Mouse (Mus musculus) limb, embryonic 12.5 days (tissue): ENCODE data around the gene Arid1b. TPM values are rescaled to one million over a fixed set of nuclear protein-coding genes. Genes with fewer than 3 reads are reported as not detected.

Experiments used
- ATAC-seq: fragments of 200-750 bp; cut with Nextera tagmentation; 2 replicates; pipeline ENCODE4 v1.8.0; 2017; ENCODE audit warnings: low read depth, moderate TSS enrichment; ENCODE audit not compliant: insufficient number of reproducible peaks, insufficient read depth, low FRiP score, low TSS enrichment
- H3K27ac ChIP-seq: fragments of 300-500 bp; sonication (generic); 2 replicates; pipeline ENCODE4 v1.5.1; 2016; ENCODE audit warnings: mild to moderate bottlenecking, moderate library complexity
- H3K27me3 ChIP-seq: fragments of 300-500 bp; sonication (generic); 2 replicates; pipeline ENCODE4 v1.6.1; 2016; ENCODE audit warnings: mild to moderate bottlenecking, moderate library complexity
- H3K36me3 ChIP-seq: fragments of 300-500 bp; sonication (generic); 2 replicates; pipeline ENCODE4 v1.6.1; 2016; ENCODE audit warnings: mild to moderate bottlenecking, moderate library complexity
- H3K4me1 ChIP-seq: fragments of 300-500 bp; sonication (generic); replicated peaks from 2 replicates; pipeline ENCODE4 v1.6.1; 2016
- H3K4me2 ChIP-seq: fragments of 300-500 bp; sonication (generic); 2 replicates; pipeline ENCODE4 v1.6.1; 2016; ENCODE audit warnings: mild to moderate bottlenecking, moderate library complexity
- H3K4me3 ChIP-seq: fragments of 300-500 bp; sonication (generic); replicated peaks from 2 replicates; pipeline ENCODE4 v1.5.1; 2016; ENCODE audit warnings: mild to moderate bottlenecking
- H3K9ac ChIP-seq: fragments of 300-500 bp; sonication (generic); replicated peaks from 2 replicates; pipeline ENCODE4 v1.6.1; 2016; ENCODE audit warnings: mild to moderate bottlenecking, moderate library complexity
- H3K9me3 ChIP-seq: fragments of 300-500 bp; sonication (generic); 2 replicates; pipeline ENCODE4 v1.6.1; 2016; ENCODE audit warnings: mild to moderate bottlenecking, moderate library complexity
- WGBS: fragments of 180-500 bp; shearing (Covaris S2); methylation state at CpG from one replicate; pipeline ENCODE4 v1.1.7; 2016; 5-methylcytosine and 5-hydroxymethylcytosine counted together
- polyA plus RNA-seq: library from polyadenylated mRNA; unstranded; fragments of >200 nt; fragmentation: Nextera tagmentation; extraction: Ambion mirVana; gene quantifications from 2 replicates; pipeline ENCODE4 v1.2.1, GENCODE M21; 2016

Gene Arid1b
- polyA plus RNA-seq, 1 experiment from 2014 or later: 18.2 TPM

DNA sequence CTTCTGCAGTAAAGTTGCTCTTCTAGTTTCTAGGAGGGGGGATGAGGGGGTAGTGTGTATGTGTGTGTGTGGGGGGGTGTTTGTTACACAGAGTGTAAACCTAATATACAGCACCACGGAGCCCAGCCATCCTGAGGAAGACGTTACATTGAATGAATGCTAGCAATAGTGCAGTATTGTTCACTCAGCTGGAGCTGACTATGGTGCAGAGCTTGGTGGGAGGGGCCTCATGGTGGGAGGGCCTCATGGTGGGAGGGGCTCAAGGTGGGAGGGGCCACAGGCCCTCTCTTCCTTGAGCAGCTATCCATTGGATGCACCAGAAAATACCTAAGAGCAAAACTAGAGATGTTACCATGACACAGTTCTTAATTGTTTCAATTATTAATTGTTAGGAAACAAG, 182.2 kb downstream of the Arid1b start:
- Histone ChIP-seq H3K36me3 (no peaks in the 10 kb centered on the region), H3K4me1 (peaks cover 52% of the 10 kb centered on the region), H3K27me3 (no peaks in the 10 kb centered on the region), H3K4me2 (no peak overlapping the region), H3K4me3 (no peak overlapping the region), H3K27ac (no peak overlapping the region), H3K9ac (no peak overlapping the region), H3K9me3 (no peaks in the 10 kb centered on the region)
- ATAC-seq: no peak
- WGBS: 77% methylated on average over 2 of the region's 2 CpGs

DNA sequence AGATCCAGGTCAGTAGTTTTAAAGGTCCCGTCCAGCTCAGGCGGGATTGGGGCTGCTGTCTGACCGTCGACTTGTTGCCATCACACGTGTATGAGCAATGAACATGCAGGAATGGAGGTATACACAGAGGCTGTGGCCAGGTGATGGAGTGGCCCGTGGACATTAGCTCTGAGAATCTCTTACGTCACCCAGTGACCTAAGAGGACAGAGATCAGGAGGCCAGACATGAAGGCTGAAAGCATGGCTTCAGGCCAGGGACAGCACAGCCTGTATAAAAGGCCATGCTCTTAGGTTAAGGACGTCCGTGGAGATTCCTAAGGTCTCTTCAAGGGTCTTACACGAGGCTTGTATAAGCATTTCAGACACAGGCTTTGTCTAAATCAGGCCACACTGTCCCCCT, 184.4 kb downstream of the Arid1b start:
- 86% methylated on average over 10 of the region's 10 CpGs for WGBS
- Histone ChIP-seq H3K4me2 (no peak overlapping the region), H3K36me3 (0 out of 2 replicates have a peak, but pooled peaks cover 3% of the 10 kb centered on the region), H3K27ac (no peak overlapping the region), H3K9me3 (no peaks in the 10 kb centered on the region), H3K4me1 (peaks cover 49% of the 10 kb centered on the region), H3K4me3 (no peak overlapping the region), H3K27me3 (no peaks in the 10 kb centered on the region), H3K9ac (no peak overlapping the region)
- no peak for ATAC-seq

DNA sequence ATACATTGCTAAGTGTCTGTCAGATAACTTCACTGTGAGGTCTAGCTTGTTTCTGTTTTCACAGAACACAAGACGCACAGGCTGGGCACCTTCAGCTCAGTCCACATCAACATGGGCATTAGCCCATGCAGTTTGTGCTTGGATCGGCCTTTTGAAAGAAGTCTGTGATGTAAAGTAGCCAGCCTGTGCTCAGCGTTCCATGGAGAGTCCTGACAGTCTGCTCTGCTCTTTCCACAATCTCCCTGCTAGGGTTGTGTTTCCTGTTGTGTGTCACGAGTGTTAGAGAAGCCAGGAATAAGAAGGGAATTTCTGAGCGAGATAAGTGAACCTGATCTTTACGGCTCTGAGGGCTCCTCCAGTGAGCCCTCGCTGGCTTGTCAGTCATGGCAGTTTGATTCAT, 184.9 kb downstream of the Arid1b start:
- 57% methylated on average over 7 of the region's 7 CpGs for WGBS
- peaks cover 49% of the 10 kb centered on the region for H3K4me1 ChIP-seq

GRCm38 (mm10) chr17:5179412-5179811, 185.3 kb downstream of the Arid1b start:
- no peak for ATAC-seq
- H3K9ac ChIP-seq: no peak overlapping the region
- no peak overlapping the region for H3K4me3 ChIP-seq
- no peaks in the 10 kb centered on the region for H3K9me3 ChIP-seq
- H3K36me3 ChIP-seq: 0 out of 2 replicates have a peak, but pooled peaks cover 4% of the 10 kb centered on the region
- no peak overlapping the region for H3K4me2 ChIP-seq
- no peaks in the 10 kb centered on the region for H3K27me3 ChIP-seq
- H3K27ac ChIP-seq: no peak overlapping the region
- WGBS: 78% methylated on average over 5 of the region's 5 CpGs
- H3K4me1 ChIP-seq: peaks cover 50% of the 10 kb centered on the region

More for the DNA sequence above, 184.9 kb downstream of the Arid1b start:
- no peak overlapping the region for H3K27ac ChIP-seq
- ATAC-seq: no peak
- H3K4me3 ChIP-seq: no peak overlapping the region
- H3K9ac ChIP-seq: no peak overlapping the region
- H3K4me2 ChIP-seq: no peak overlapping the region
- no peaks in the 10 kb centered on the region for H3K27me3 ChIP-seq
- 0 out of 2 replicates have a peak, but pooled peaks cover 4% of the 10 kb centered on the region for H3K36me3 ChIP-seq
- H3K9me3 ChIP-seq: no peaks in the 10 kb centered on the region

DNA sequence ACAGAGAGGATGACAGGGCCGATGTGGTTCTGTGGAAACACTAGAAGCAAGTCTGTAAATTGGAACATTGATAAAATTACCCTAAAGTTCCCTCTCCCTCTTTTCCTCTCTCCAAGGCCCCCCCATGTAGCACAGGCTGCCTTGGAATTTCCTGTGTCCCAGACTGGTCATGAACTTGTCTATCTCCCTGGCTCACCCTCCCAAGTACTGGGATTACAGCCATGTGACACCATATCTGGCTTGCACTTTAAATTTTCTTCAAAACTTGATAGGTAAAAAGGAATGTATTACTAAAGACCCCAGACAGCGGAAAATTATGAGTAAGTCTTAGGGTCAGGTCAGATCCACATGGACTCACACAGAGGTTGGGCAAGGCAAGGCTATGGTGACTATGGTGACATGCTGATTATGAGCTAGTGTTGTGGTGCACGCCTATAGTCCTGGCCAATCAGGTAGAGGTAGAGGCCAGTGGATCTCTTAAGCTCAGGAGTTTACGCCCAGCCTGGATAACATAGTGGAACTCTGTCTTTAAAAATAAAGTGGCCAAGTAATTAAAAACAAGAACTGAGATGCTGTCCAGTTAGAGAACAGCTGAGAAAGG, 185.9 kb downstream of the Arid1b start:
- WGBS: 87% methylated on average over 4 of the region's 4 CpGs
- no peak overlapping the region for H3K4me3 ChIP-seq
- no peak overlapping the region for H3K9ac ChIP-seq
- peaks cover 49% of the 10 kb centered on the region for H3K4me1 ChIP-seq
- no peak for ATAC-seq
- H3K27ac ChIP-seq: no peak overlapping the region
- H3K9me3 ChIP-seq: no peaks in the 10 kb centered on the region
- H3K36me3 ChIP-seq: 0 out of 2 replicates have a peak, but pooled peaks cover 4% of the 10 kb centered on the region
- no peaks in the 10 kb centered on the region for H3K27me3 ChIP-seq
- no peak overlapping the region for H3K4me2 ChIP-seq

GRCm38 (mm10) chr17:5180925-5181324, 186.8 kb downstream of the Arid1b start:
- no peak for ATAC-seq
- no peaks in the 10 kb centered on the region for H3K27me3 ChIP-seq
- whole genome bisulfite sequencing: 75% methylated on average over 6 of the region's 6 CpGs
- H3K9ac ChIP-seq: no peak overlapping the region
- 0 out of 2 replicates have a peak, but pooled peaks cover 4% of the 10 kb centered on the region for H3K36me3 ChIP-seq
- peaks cover 49% of the 10 kb centered on the region for H3K4me1 ChIP-seq
- H3K27ac ChIP-seq: no peak overlapping the region
- H3K4me2 ChIP-seq: no peak overlapping the region
- no peaks in the 10 kb centered on the region for H3K9me3 ChIP-seq
- H3K4me3 ChIP-seq: no peak overlapping the region

DNA sequence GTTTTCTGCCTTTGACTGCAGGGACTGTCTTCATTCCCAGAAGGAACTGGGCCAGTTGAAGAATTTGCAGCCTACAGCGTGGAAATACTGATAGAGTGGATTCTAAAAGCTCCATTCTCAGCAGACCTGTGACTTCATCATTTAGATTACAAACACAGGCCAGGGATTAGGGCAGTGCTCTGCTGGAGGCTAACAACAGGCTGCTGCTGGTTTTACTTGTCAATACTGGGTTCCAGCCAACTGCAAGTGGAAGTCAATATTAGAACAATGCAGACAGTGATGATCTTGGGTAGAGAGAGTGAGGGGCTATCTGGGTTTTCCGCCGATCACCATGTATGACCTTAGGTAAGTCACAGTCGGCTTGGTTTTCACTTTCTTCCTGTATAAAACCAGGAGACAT, 188.4 kb downstream of the Arid1b start:
- H3K36me3 ChIP-seq: 0 out of 2 replicates have a peak, but pooled peaks cover 4% of the 10 kb centered on the region
- no peak for ATAC-seq
- no peak overlapping the region for H3K4me3 ChIP-seq
- H3K9ac ChIP-seq: no peak overlapping the region
- no peaks in the 10 kb centered on the region for H3K27me3 ChIP-seq
- H3K27ac ChIP-seq: no peak overlapping the region
- peaks cover 50% of the 10 kb centered on the region for H3K4me1 ChIP-seq
- H3K9me3 ChIP-seq: no peaks in the 10 kb centered on the region
- H3K4me2 ChIP-seq: no peak overlapping the region
- 87% methylated on average over 4 of the region's 4 CpGs for WGBS

GRCm38 (mm10) chr17:5185501-5185900, 191.4 kb downstream of the Arid1b start:
- peaks cover 40% of the 10 kb centered on the region for H3K4me1 ChIP-seq
- ATAC-seq: no peak

DNA sequence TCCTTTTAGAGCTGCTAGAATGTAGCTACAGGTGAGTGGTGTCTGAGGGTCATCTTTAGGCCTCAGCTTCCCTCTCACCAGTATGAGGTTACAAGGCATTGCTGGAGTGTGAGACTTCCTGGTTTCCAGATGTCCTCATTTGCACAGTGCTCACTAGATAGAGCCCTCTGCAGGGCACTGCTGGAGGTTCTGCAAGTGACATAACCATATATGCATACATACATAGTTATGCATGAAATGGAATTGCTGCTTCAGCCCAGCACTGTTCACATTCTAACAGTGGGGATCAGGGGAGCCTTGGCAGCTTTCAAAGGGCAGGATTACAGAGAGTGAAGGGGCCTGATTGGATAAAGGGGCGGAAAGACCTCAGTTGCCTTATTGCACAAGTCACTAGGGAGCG, 193.4 kb downstream of the Arid1b start:
- 71% methylated on average over 2 of the region's 2 CpGs for WGBS
- Histone ChIP-seq H3K4me1 (peaks cover 36% of the 10 kb centered on the region), H3K27me3 (no peaks in the 10 kb centered on the region), H3K9me3 (no peaks in the 10 kb centered on the region), H3K4me3 (no peak overlapping the region), H3K36me3 (0 out of 2 replicates have a peak, but pooled peaks cover 4% of the 10 kb centered on the region), H3K4me2 (no peak overlapping the region), H3K9ac (no peak overlapping the region), H3K27ac (no peak overlapping the region; the same call in 1 of the 2 replicates)
- no peak for ATAC-seq

More at GRCm38 (mm10) chr17:5185501-5185900, 191.4 kb downstream of the Arid1b start:
- Histone ChIP-seq H3K9me3 (no peaks in the 10 kb centered on the region), H3K27ac (no peak overlapping the region), H3K4me2 (no peak overlapping the region), H3K36me3 (0 out of 2 replicates have a peak, but pooled peaks cover 4% of the 10 kb centered on the region), H3K9ac (no peak overlapping the region), H3K4me3 (no peak overlapping the region), H3K27me3 (no peaks in the 10 kb centered on the region)
- 81% methylated on average over 4 of the region's 4 CpGs for WGBS

GRCm38 (mm10) chr17:5188400-5188799, 194.3 kb downstream of the Arid1b start:
- Histone ChIP-seq H3K4me3 (no peak overlapping the region), H3K4me1 (peaks cover 36% of the 10 kb centered on the region), H3K9me3 (no peaks in the 10 kb centered on the region), H3K27me3 (no peaks in the 10 kb centered on the region), H3K4me2 (no peak overlapping the region), H3K36me3 (0 out of 2 replicates have a peak, but pooled peaks cover 2% of the 10 kb centered on the region), H3K9ac (no peak overlapping the region), H3K27ac (0 out of 2 replicates have a peak overlapping the region, but pooled peaks have one; percentile 12)
- WGBS: 77% methylated on average over 7 of the region's 7 CpGs
- no peak for ATAC-seq

- H3K4me2 ChIP-seq: peak overlapping the region; percentile 69
- peaks cover 33% of the 10 kb centered on the region for H3K4me1 ChIP-seq
- ATAC-seq: peak; percentile 97
- H3K27me3 ChIP-seq: no peaks in the 10 kb centered on the region
- peak overlapping the region; percentile 86 for H3K9ac ChIP-seq
- peak overlapping the region; percentile 99 for H3K27ac ChIP-seq
- H3K9me3 ChIP-seq: no peaks in the 10 kb centered on the region
- peak overlapping the region; percentile 55 for H3K4me3 ChIP-seq
- H3K36me3 ChIP-seq: no peaks in the 10 kb centered on the region
- 2% methylated on average over 40 of the region's 40 CpGs for WGBS
These were observed 195.6 kb downstream of the Arid1b start for GRCm38 (mm10) chr17:5189551-5190351.
